9 mouse cellular contexts compared by ENCODE assay signal in genomic region chr16:23416657-23417293, GRCm38 (mm10). TPM values are rescaled to one million over a fixed set of nuclear protein-coding genes. Genes with fewer than 3 reads are reported as not detected.
DNase-seq lines count a peak whose midpoint lies in the region; ATAC-seq and TF ChIP-seq lines count a peak whose summit lies in the region.
"Had no signal": no experiment of that assay in that cellular context is flagged by ENCODE, and none has a peak within 500 bp of the region (broad histone marks: within the 10 kb centered on the region; RNA-seq: fewer than 3 reads in every experiment).

No protein-coding gene starts in this region.

- peaks cover 2% of the 10 kb centered on the region; the same call in 1 of the 2 replicates for H3K4me1 ChIP-seq in intestine, embryonic 16.5 days (ENCODE audit: control insufficient read depth, insufficient read depth, low read length)
- no peaks in the 10 kb centered on the region for H3K4me1 ChIP-seq in lung, postnatal 0 days (ENCODE audit: insufficient read depth, low read depth, low read length)

- WGBS in intestine, embryonic 16.5 days = 34% methylated on average over 9 of the region's 9 CpGs
- WGBS in lung, postnatal 0 days = 27% methylated on average over 9 of the region's 9 CpGs

- 0 out of 2 replicates have a peak, but pooled peaks have one; percentile 12 for TF ChIP-seq EP300 in lung, postnatal 0 days (IDR thresholded peaks at IDR 0.05)

- intact Hi-C loops in left cerebral cortex, adult 2 months (cut with DNase I) = no loop called here

- TF ChIP-seq CTCF in lung, postnatal 0 days (IDR thresholded peaks at IDR 0.05) = no peak
- TF ChIP-seq CTCF in left cerebral cortex, adult 2 months (IDR thresholded peaks at IDR 0.05) = no peak

- no peaks in the 10 kb centered on the region for H3K36me3 ChIP-seq in intestine, embryonic 16.5 days (ENCODE audit: control insufficient read depth, insufficient read depth, low read length)
- no peaks in the 10 kb centered on the region for H3K36me3 ChIP-seq in lung, postnatal 0 days (ENCODE audit: insufficient read depth, low read length)

- H3K9me3 ChIP-seq in intestine, embryonic 16.5 days (ENCODE audit: control insufficient read depth, low read length) = no peaks in the 10 kb centered on the region
- H3K9me3 ChIP-seq in lung, postnatal 0 days (ENCODE audit: low read length) = no peaks in the 10 kb centered on the region

- DNase-seq in kidney, adult 11 months = peak; percentile 33
- no peak for DNase-seq in kidney, adult 18-20 months
- DNase-seq in lung, postnatal 0 days (ENCODE audit: low spot score) = peak; percentile 85
- DNase-seq in right cerebral cortex, postnatal 14 days = no peak
- DNase-seq in spleen, adult 12 weeks (ENCODE audit: low spot score) = no peak
- no peak for DNase-seq in left cerebral cortex, adult 2 months (ENCODE audit: extremely low spot score in 1 of 2, low spot score in 2 of 2)

- H3K4me3 ChIP-seq in intestine, embryonic 16.5 days (ENCODE audit: low read length) = peak overlapping the region; percentile 22; the same call in 1 of the 2 replicates
- H3K4me3 ChIP-seq in lung, postnatal 0 days (ENCODE audit: low read depth, low read length) = no peak overlapping the region
- H3K4me3 ChIP-seq in left cerebral cortex, adult 2 months = no peak overlapping the region

- peak; percentile 80 for ATAC-seq in intestine, embryonic 16.5 days
- peak; percentile 90 for ATAC-seq in lung, postnatal 0 days
- no peak for ATAC-seq in granulocyte monocyte progenitor cell, adult 5-6 weeks (replicated peaks; ENCODE audit: poor library complexity, severe bottlenecking)

- H3K27me3 ChIP-seq in intestine, embryonic 16.5 days (replicated peaks; ENCODE audit: control insufficient read depth, insufficient read depth, low read length) = no peaks in the 10 kb centered on the region
- H3K27me3 ChIP-seq in lung, postnatal 0 days (replicated peaks; ENCODE audit: insufficient read depth, low read length) = no peaks in the 10 kb centered on the region

- H3K9ac ChIP-seq in intestine, embryonic 16.5 days (ENCODE audit: low read depth, low read length) = 0 out of 2 replicates have a peak overlapping the region, but pooled peaks have one; percentile 8
- no peak overlapping the region for H3K9ac ChIP-seq in lung, postnatal 0 days (replicated peaks; ENCODE audit: low read depth)

- peak overlapping the region; percentile 48 for H3K4me2 ChIP-seq in intestine, embryonic 16.5 days (ENCODE audit: low read depth, low read length)
- peak overlapping the region; percentile 33 for H3K4me2 ChIP-seq in lung, postnatal 0 days (replicated peaks; ENCODE audit: low read depth, low read length)

- 0 out of 2 replicates have a peak overlapping the region, but pooled peaks have one; percentile 7 for H3K27ac ChIP-seq in intestine, embryonic 16.5 days (ENCODE audit: low read length)
- H3K27ac ChIP-seq in lung, postnatal 0 days (ENCODE audit: low read length) = peak overlapping the region; percentile 43; the same call in 1 of the 2 replicates
- no peak overlapping the region for H3K27ac ChIP-seq in left cerebral cortex, adult 2 months

RNA-seq across cellular contexts. Expression of gene Rtp1, which starts 12.2 kb away (rescaled TPM):
- not detected in 2 replicates for polyA plus RNA-seq in intestine, embryonic 16.5 days (2015; fragmentation: Nextera tagmentation; extraction: Ambion mirVana)
- polyA plus RNA-seq in lung, postnatal 0 days (2015; fragmentation: Nextera tagmentation; extraction: Ambion mirVana) = not detected in 2 replicates
- not detected in 2 replicates for total RNA-seq in granulocyte monocyte progenitor cell, adult 5-6 weeks (2014; fragmentation: Nextera tagmentation)
- not detected in 2 replicates for total RNA-seq in granulocyte monocyte progenitor cell, adult 5-6 weeks (2017)
- under 1 TPM; 0.14 to 0.70 TPM for total RNA-seq in left cerebral cortex, adult 2 months (2021)
- total RNA-seq: gastrocnemius, postnatal 4 days had no signal

Comparison
In these comparisons a context has a peak if more than half of its experiments do, and no peak if none do; other contexts are left out.
1. DNase-seq: peak in kidney, adult 11 months (single experiment) and lung, postnatal 0 days (single experiment); none in kidney, adult 18-20 months (single experiment), right cerebral cortex, postnatal 14 days (single experiment), spleen, adult 12 weeks (single experiment) and left cerebral cortex, adult 2 months (0 of 2).